Mouse (Mus musculus): Measurements from ENCODE around the gene Plekhb2. TPM values are rescaled to one million over a fixed set of nuclear protein-coding genes. Genes with fewer than 3 reads are reported as not detected.
A peak's percentile ranks its signal among the peaks of the same experiment; 100 is the strongest.

Plekhb2 gene
- total RNA-seq, 2 experiments from 2014 or later, result 164 to 187 TPM

DNA sequence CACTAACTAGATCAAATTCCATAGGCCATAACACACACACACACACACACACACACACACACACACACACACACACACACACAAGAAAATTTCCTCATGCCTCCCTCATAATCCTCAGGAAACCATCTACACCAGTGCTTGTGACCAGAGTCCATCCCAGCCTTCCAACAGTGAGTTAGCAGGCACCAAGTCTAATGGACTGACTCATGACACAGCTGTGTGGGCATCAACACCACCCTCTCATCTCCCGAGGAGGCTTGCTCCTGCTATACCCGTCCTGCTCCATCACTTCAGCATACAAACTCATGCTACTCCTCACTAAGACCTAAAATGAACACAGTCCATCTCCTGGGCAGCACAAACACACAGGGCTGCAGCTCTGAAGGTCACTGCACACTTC, 18.8 kb upstream of the Plekhb2 start:
- no peak for DNase-seq (ENCODE audit: extremely low spot score in 1 of 2, low spot score in 1 of 2)

- DNase-seq (ENCODE audit: extremely low spot score in 1 of 2, low spot score in 1 of 2), result no peak
These were observed 18.4 kb upstream of the Plekhb2 start for GRCm38 (mm10) chr1:34831381-34831780.

DNA sequence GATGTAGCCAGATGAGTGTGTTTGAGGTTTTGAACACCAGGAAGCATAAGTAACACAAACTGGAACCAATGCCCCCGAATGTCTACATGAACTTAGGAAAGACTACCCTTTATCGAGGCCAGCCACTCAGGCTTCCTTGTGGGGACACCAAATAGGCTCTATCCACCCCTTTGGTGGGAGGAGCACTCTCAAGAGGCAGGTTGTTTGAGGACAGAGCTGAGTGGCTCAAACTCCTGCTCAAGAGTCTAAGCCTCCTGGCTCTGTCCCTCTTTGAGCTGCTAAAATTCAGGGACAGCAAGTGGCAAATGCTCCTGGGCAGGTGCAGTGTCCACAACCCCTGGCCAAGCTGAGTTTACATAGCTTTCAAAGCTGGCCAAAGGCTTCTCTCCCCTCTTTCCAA, 14.9 kb upstream of the Plekhb2 start:
- DNase-seq (ENCODE audit: extremely low spot score in 1 of 2, low spot score in 1 of 2), result no peak

DNA sequence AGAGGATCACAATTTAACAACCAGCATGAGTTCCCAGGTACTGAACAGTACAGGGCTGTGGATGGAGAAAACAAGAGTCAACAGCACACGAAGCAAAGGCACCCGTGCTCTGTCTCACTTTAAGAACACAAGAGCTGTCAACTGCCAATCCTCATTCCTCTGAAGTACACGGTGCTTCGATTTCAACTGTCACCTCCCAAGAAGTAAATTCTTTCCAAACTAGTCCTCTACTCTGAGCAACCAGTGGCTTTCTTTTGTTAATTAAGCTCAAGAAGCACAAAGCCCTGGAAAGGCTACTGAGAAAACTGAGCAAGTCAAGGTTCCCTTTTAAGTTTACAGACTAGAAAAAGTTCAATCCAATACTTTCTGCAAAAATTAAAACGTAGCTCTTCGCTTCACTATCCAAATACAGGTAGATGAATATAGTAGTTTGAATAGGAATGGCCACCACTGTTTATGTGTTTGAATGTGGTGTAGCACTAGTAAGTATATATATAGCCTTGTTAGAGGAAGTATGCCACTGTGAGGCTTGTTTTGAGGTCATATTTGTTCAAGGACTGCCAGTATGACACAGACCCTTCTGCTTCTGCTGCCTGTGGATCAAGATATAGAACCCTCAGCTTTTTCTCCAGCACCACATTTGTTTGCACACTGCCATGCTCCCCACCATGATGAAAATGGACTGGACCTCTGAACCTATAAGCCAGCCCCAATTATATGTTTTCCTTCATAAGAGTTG, 11.7 kb upstream of the Plekhb2 start:
- DNase-seq (ENCODE audit: extremely low spot score in 1 of 2, low spot score in 1 of 2), result no peak

DNA sequence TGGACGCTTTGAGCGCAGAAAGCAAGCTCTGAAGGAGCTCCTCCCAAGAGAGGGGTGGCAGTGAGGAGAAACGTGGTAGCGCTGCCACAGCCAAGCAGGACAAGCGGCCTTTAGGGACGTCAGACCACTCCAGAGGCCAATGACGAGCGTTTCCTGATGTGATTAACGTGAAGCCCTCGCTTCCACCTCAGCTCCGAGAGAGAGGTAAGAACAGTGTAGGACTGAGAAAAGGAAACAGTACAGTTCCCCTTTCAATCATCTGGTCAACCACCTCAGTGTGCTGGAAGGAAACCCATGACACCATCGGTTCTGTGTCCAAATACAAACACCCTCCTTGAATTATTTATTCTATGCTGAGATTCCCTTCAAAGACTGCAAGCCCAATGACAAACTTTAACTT, 10.5 kb upstream of the Plekhb2 start:
- DNase-seq (ENCODE audit: extremely low spot score in 1 of 2, low spot score in 1 of 2), result no peak

- DNase-seq (ENCODE audit: extremely low spot score in 1 of 2, low spot score in 1 of 2), result no peak
These were observed 7.9 kb upstream of the Plekhb2 start for GRCm38 (mm10) chr1:34841709-34842388.

DNA sequence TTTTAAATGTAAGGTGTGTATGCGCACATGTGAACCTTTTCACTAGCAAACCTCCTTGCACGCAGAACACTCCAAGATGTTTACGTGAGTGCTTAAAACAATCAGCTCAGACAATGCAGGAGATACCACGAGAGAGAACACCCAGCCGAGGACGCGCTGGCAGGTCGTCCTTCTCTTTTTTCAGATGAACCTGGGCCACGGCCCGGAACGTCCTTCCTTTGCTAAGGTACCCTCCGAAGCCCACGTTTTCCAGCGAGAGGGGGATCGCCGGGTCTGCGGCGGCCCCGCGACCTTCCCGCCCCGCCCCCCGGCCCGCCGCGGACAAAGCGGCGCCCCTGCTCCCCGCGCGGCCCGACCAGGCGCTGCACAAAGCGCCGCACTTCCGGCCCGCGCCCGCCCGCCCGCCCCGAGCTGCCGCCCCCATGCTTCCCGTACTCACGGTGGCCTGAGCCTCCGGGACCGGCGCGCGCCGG, 7.4 kb upstream of the Plekhb2 start:
- DNase-seq (ENCODE audit: extremely low spot score in 1 of 2, low spot score in 1 of 2), result peak in 1 of 2 experiments; percentile 24

DNA sequence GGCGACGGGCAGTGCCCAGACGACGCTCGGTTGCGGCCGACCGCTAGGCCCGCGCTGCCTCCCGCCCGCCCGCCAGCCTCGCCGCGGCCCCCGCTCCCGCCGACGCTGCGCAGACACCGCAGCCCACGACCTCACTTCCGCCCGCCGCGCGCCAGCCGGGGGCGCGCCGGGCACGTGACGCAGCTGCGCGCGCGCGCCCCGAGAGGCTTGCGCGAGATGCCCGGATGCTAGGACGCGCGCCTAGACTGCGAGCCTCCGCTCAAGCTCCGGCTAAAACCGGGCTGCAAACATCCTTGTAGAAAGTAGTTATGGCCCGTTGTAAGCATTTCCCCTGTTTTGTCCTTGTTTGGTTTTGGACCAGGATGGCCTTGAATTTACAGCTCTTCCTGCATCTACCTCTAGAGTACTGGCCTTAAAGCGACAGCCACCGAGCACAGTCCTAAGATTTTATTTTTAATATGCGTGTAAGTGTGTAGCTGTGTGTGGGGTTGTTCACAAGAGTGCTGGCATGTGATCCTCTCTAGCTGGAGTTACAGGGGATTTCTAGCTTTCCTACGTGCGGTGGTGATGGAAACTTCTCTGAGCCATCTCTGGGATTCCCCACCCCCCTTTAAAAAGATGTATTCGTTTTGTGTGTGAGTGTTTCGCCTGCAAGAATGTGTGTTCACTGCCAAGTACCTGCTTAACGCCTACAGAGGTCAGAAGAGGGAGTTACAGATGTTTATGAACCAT, 6.7 kb upstream of the Plekhb2 start, which contains the start of gene Fam168b:
Gene Fam168b (minus strand): TSS at position 179 of the 732 bp plus-strand sequence.
- DNase-seq (ENCODE audit: extremely low spot score in 1 of 2, low spot score in 1 of 2), result peak; percentile 78 to 87

DNA sequence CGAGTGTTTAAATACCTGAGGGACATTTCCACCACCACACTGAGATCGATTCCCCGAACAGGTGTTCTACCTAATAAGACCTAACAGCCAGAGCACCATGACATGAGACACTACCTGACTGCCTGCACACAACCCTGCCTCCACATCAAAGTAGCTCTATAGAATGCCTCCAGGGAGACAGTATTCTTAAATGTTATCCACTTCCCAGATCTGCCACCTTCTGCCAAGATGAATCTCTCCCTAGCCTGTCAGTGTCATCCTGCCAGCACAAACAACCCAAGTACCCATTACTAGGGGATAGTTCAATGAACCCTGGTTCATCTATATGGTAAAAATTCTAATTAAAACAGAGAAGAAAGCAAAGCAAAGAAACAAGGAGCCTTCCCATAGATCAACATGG, 2.7 kb upstream of the Plekhb2 start:
- DNase-seq (ENCODE audit: extremely low spot score in 1 of 2, low spot score in 1 of 2), result no peak

GRCm38 (mm10) chr1:34850343-34851136, 764 bp downstream of the Plekhb2 start:
- no peak for DNase-seq (ENCODE audit: extremely low spot score in 1 of 2, low spot score in 1 of 2)

DNA sequence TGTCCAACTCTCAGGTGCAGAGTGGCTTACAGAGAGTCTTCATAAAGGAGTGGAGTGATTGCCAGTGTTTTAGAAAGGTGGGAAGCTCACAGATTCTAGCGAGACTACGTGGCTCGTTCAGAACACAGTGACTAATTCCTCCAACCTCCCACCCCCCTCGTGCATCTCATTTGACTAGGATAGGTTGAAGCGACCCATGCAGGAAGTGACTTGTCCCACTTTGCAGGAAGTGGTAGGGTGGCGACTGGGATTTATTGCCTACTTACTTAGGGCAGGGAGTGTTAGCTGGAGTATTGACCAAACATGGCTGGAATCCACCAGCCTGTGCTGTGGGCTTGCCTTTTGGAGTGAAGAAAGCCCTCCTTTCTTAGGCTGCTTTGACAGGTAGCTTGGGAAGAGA, 1.8 kb downstream of the Plekhb2 start:
- no peak for DNase-seq (ENCODE audit: extremely low spot score in 1 of 2, low spot score in 1 of 2)

- DNase-seq (ENCODE audit: extremely low spot score in 1 of 2, low spot score in 1 of 2), result no peak
These were observed 2.5 kb downstream of the Plekhb2 start for GRCm38 (mm10) chr1:34852116-34852878.

DNA sequence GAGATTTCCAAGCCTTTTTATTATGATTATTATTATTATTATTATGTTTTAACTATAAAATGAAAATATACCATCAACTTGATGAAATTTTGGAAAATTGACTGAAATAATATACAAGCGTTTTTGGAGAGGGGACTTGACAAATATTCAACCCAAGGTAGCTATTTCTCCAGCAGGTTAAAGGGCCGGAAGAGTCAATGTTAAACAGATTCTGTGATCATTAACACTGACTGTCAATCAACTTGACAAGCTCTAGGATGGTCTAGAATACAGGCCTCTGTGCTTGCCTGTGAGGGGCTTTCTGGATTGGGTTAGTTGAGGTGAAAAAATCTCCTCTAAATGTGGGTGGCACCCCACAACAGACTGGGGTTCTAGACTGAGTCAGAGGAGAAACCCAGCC, 4.0 kb downstream of the Plekhb2 start:
- no peak for DNase-seq (ENCODE audit: extremely low spot score in 1 of 2, low spot score in 1 of 2)

GRCm38 (mm10) chr1:34855056-34855739, 5.4 kb downstream of the Plekhb2 start:
- DNase-seq (ENCODE audit: extremely low spot score in 1 of 2, low spot score in 1 of 2), result no peak

DNA sequence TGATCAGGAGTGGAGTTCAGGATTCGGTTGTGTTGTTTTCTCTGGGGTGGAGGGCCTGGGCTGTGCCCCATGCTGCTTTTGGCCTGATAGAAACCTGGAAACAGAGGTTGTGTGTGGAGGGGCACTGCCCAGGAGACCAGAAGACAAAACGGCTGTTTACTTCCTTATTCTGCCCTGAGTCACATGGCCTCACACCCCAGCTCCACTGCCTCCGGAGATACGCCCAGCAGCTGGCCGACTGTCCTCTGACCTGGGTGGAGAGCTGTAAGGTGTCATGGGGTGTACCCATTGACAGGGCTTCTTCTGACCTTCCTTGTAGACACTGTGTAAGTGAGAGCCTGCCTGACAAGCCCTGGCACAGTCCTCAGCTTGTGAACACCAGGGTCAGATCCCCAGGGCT, 8.9 kb downstream of the Plekhb2 start:
- no peak for DNase-seq (ENCODE audit: extremely low spot score in 1 of 2, low spot score in 1 of 2)

GRCm38 (mm10) chr1:34859761-34860160, 10.0 kb downstream of the Plekhb2 start:
- DNase-seq (ENCODE audit: extremely low spot score in 1 of 2, low spot score in 1 of 2), result no peak

GRCm38 (mm10) chr1:34860205-34860604, 10.4 kb downstream of the Plekhb2 start:
- no peak for DNase-seq (ENCODE audit: extremely low spot score in 1 of 2, low spot score in 1 of 2)

DNA sequence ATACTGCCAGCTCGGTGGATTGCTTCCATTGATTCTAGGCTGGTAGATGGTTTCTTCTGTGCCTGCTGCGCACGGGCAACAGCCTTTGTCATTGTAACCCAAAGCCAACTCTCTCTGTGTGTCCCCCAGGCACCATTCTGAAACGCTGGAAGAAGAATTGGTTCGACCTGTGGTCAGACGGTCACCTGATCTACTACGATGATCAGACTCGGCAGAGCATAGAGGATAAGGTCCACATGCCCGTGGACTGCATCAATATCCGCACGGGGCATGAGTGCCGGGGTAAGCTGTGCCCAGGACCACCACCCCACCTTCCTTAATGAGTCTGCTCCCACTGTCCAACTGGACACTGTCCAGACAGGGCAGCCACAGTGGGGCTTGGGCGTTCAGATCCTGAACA, 13.1 kb downstream of the Plekhb2 start:
- no peak for DNase-seq (ENCODE audit: extremely low spot score in 1 of 2, low spot score in 1 of 2)

DNA sequence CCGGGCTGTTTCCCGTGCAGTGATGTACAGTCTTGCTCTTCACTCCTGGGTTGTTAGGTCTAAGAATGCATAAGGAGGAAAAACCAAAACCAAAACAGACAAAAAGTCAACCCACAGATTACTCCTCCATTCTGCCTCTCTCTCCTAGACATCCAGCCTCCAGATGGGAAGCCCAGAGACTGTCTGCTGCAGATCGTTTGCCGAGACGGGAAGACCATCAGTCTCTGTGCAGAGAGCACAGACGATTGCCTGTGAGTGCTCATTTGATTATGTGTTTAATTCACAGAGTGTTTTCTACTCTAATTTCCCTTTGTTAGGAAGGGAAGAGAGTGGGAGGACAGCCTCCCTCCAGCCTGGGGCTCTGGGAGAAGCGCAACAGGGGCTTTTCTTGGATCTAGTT, 13.5 kb downstream of the Plekhb2 start:
- DNase-seq (ENCODE audit: extremely low spot score in 1 of 2, low spot score in 1 of 2), result no peak
